ENCODE assay signal across 9 mouse cellular contexts in genomic region chr4:41545985-41546384, GRCm38 (mm10). TPM values are rescaled to one million over a fixed set of nuclear protein-coding genes. Genes with fewer than 3 reads are reported as not detected.
DNase-seq lines count a peak whose midpoint lies in the region; ATAC-seq and TF ChIP-seq lines count a peak whose summit lies in the region.
"Had no signal": no experiment of that assay in that cellular context is flagged by ENCODE, and none has a peak within 500 bp of the region (broad histone marks: within the 10 kb centered on the region; RNA-seq: fewer than 3 reads in every experiment).

No protein-coding gene starts in this region.

- no peaks in the 10 kb centered on the region for H3K27me3 ChIP-seq in forebrain, embryonic 11.5 days (ENCODE audit: control insufficient read depth, insufficient read depth, low read length)
- H3K27me3 ChIP-seq in forebrain, embryonic 12.5 days, result no peaks in the 10 kb centered on the region
- H3K27me3 ChIP-seq in lung, embryonic 14.5 days (ENCODE audit: insufficient read depth, low read length), result no peaks in the 10 kb centered on the region
- H3K27me3 ChIP-seq: limb, embryonic 15.5 days had no signal

- H3K4me1 ChIP-seq in forebrain, embryonic 11.5 days (replicated peaks; ENCODE audit: control insufficient read depth, insufficient read depth, low read length), result 0 out of 2 replicates have a peak, but pooled peaks cover 2% of the 10 kb centered on the region
- peaks cover 12% of the 10 kb centered on the region for H3K4me1 ChIP-seq in forebrain, embryonic 12.5 days
- no peaks in the 10 kb centered on the region for H3K4me1 ChIP-seq in lung, embryonic 14.5 days (ENCODE audit: insufficient read depth)
- peaks cover 6% of the 10 kb centered on the region for H3K4me1 ChIP-seq in lung, adult 2 months (ENCODE audit: control insufficient read depth, insufficient read depth, low read length)
- H3K4me1 ChIP-seq: limb, embryonic 15.5 days had no signal

- no peak for TF ChIP-seq POLR2A in lung, adult 2 months (IDR thresholded peaks at IDR 0.05; ENCODE audit: borderline replicate concordance, extremely low read depth, low read depth, low read length)

- no peaks in the 10 kb centered on the region for H3K36me3 ChIP-seq in forebrain, embryonic 11.5 days (ENCODE audit: control insufficient read depth, insufficient read depth, low read length)
- no peaks in the 10 kb centered on the region for H3K36me3 ChIP-seq in forebrain, embryonic 12.5 days (replicated peaks)
- H3K36me3 ChIP-seq in lung, embryonic 14.5 days (ENCODE audit: insufficient read depth), result no peaks in the 10 kb centered on the region
- H3K36me3 ChIP-seq: limb, embryonic 15.5 days had no signal

- no peak for TF ChIP-seq CTCF in lung, embryonic 14.5 days (IDR thresholded peaks at IDR 0.05; ENCODE audit: low read depth)
- no peak for TF ChIP-seq CTCF in lung, adult 2 months (IDR thresholded peaks at IDR 0.05; ENCODE audit: insufficient read depth, low read length)

- H3K4me3 ChIP-seq in forebrain, embryonic 11.5 days (ENCODE audit: low read depth, low read length), result no peak overlapping the region
- H3K4me3 ChIP-seq in forebrain, embryonic 12.5 days (replicated peaks), result no peak overlapping the region
- no peak overlapping the region for H3K4me3 ChIP-seq in lung, embryonic 14.5 days (ENCODE audit: low read depth, low read length)
- H3K4me3 ChIP-seq in lung, adult 2 months (replicated peaks; ENCODE audit: extremely low read depth, low read depth, low read length), result no peak overlapping the region
- H3K4me3 ChIP-seq: limb, embryonic 15.5 days had no signal

- H3K9me3 ChIP-seq in forebrain, embryonic 11.5 days (ENCODE audit: control insufficient read depth, low read length), result no peaks in the 10 kb centered on the region
- no peaks in the 10 kb centered on the region for H3K9me3 ChIP-seq in forebrain, embryonic 12.5 days
- no peaks in the 10 kb centered on the region for H3K9me3 ChIP-seq in lung, embryonic 14.5 days (ENCODE audit: low read depth, low read length)
- H3K9me3 ChIP-seq: limb, embryonic 15.5 days had no signal

- 26% methylated on average over 8 of the region's 8 CpGs for WGBS in forebrain, embryonic 11.5 days
- WGBS in forebrain, embryonic 12.5 days, result 24% methylated on average over 8 of the region's 8 CpGs
- WGBS in lung, embryonic 14.5 days, result 11% methylated on average over 8 of the region's 8 CpGs
- 15% methylated on average over 8 of the region's 8 CpGs for WGBS in lung, adult 2 months

- peak; percentile 69 for DNase-seq in forebrain, embryonic 11.5 days (ENCODE audit: low spot score)
- DNase-seq in lung, embryonic 14.5 days, result peak; percentile 83
- DNase-seq in lung, adult 2 months, result no peak
- peak; percentile 65 for DNase-seq in cerebellum, adult 8-10 months
- DNase-seq in kidney, postnatal 10 days, result peak; percentile 76
- peak; percentile 66 for DNase-seq in ovary, postnatal 36 days (ENCODE audit: low spot score)
- no peak for DNase-seq in natural killer cell, adult 2 months (ENCODE audit: low spot score in 2 of 2)

- H3K27ac ChIP-seq in forebrain, embryonic 11.5 days (ENCODE audit: low read depth, low read length), result no peak overlapping the region
- H3K27ac ChIP-seq in forebrain, embryonic 12.5 days, result no peak overlapping the region
- no peak overlapping the region for H3K27ac ChIP-seq in lung, embryonic 14.5 days (ENCODE audit: low read depth)
- H3K27ac ChIP-seq: limb, embryonic 15.5 days had no signal

- no peak overlapping the region for H3K4me2 ChIP-seq in forebrain, embryonic 11.5 days (ENCODE audit: low read depth, low read length, severe bottlenecking)
- H3K4me2 ChIP-seq in forebrain, embryonic 12.5 days, result no peak overlapping the region
- H3K4me2 ChIP-seq in lung, embryonic 14.5 days, result no peak overlapping the region
- H3K4me2 ChIP-seq: limb, embryonic 15.5 days had no signal

- no peak overlapping the region for H3K9ac ChIP-seq in forebrain, embryonic 11.5 days (ENCODE audit: low read length)
- no peak overlapping the region for H3K9ac ChIP-seq in forebrain, embryonic 12.5 days
- H3K9ac ChIP-seq in lung, embryonic 14.5 days, result no peak overlapping the region
- H3K9ac ChIP-seq: limb, embryonic 15.5 days had no signal

- no peak for ATAC-seq in forebrain, embryonic 11.5 days (replicated peaks; ENCODE audit: low FRiP score)
- ATAC-seq in forebrain, embryonic 12.5 days (ENCODE audit: low FRiP score), result no peak
- ATAC-seq in lung, embryonic 14.5 days (ENCODE audit: insufficient read depth), result no peak; the same call in 1 of the 2 replicates

RNA-seq across cellular contexts. Expression of gene Fam219a, which starts 23.4 kb away (rescaled TPM):
- polyA plus RNA-seq in forebrain, embryonic 11.5 days (2014; fragmentation: Nextera tagmentation; extraction: Ambion mirVana), result 6.2 and 6.7 TPM in 2 replicates
- polyA plus RNA-seq in forebrain, embryonic 12.5 days (2016; fragmentation: Nextera tagmentation; extraction: Ambion mirVana), result 9.3 and 10.1 TPM in 2 replicates
- 2.0 and 3.3 TPM in 2 replicates for polyA plus RNA-seq in lung, embryonic 14.5 days (2014; fragmentation: Nextera tagmentation; extraction: Ambion mirVana)
- 63.5 and 94.2 TPM in 2 replicates for polyA plus RNA-seq in lung, adult 2 months (2012; rRNA removed)

RNA-seq across cellular contexts. Expression of gene Dnaic1, which starts 23.6 kb away (rescaled TPM):
- 1.2 and 1.9 TPM in 2 replicates for polyA plus RNA-seq in forebrain, embryonic 11.5 days (2014; fragmentation: Nextera tagmentation; extraction: Ambion mirVana)
- polyA plus RNA-seq in forebrain, embryonic 12.5 days (2016; fragmentation: Nextera tagmentation; extraction: Ambion mirVana), result 1.5 TPM in 2 replicates
- 2.7 and 3.1 TPM in 2 replicates for polyA plus RNA-seq in lung, embryonic 14.5 days (2014; fragmentation: Nextera tagmentation; extraction: Ambion mirVana)
- polyA plus RNA-seq in lung, adult 2 months (2012; rRNA removed), result 8.2 and 10.3 TPM in 2 replicates

RNA-seq across cellular contexts. Expression of gene 1110017D15Rik, which starts 28.9 kb away (rescaled TPM):
- polyA plus RNA-seq in forebrain, embryonic 11.5 days (2014; fragmentation: Nextera tagmentation; extraction: Ambion mirVana), result 4.8 and 5.2 TPM in 2 replicates
- 7.2 and 10.5 TPM in 2 replicates for polyA plus RNA-seq in forebrain, embryonic 12.5 days (2016; fragmentation: Nextera tagmentation; extraction: Ambion mirVana)
- polyA plus RNA-seq in lung, embryonic 14.5 days (2014; fragmentation: Nextera tagmentation; extraction: Ambion mirVana), result 0.46 and 0.92 TPM in 2 replicates
- 40.8 and 50.3 TPM in 2 replicates for polyA plus RNA-seq in lung, adult 2 months (2012; rRNA removed)

RNA-seq across cellular contexts. Expression of gene AI464131, which starts 43.1 kb away (rescaled TPM):
- 8.7 and 9.2 TPM in 2 replicates for polyA plus RNA-seq in forebrain, embryonic 11.5 days (2014; fragmentation: Nextera tagmentation; extraction: Ambion mirVana)
- polyA plus RNA-seq in forebrain, embryonic 12.5 days (2016; fragmentation: Nextera tagmentation; extraction: Ambion mirVana), result 6.3 and 7.8 TPM in 2 replicates
- polyA plus RNA-seq in lung, embryonic 14.5 days (2014; fragmentation: Nextera tagmentation; extraction: Ambion mirVana), result 3.3 and 3.6 TPM in 2 replicates
- 14.0 and 14.1 TPM in 2 replicates for polyA plus RNA-seq in lung, adult 2 months (2012; rRNA removed)

Comparison
In these comparisons a context has a peak if more than half of its experiments do, and no peak if none do; other contexts are left out.
1. DNase-seq: peak in forebrain, embryonic 11.5 days (single experiment), lung, embryonic 14.5 days (single experiment), cerebellum, adult 8-10 months (single experiment), kidney, postnatal 10 days (single experiment) and ovary, postnatal 36 days (single experiment); none in lung, adult 2 months (single experiment) and natural killer cell, adult 2 months (0 of 2).